Mouse (Mus musculus) CH12.LX (cell line): ENCODE results near the gene Pald1.

Experiments used
- CHD1 ChIP-seq: IDR thresholded peaks from 2 replicates; pipeline ENCODE4 v1.6.1; 2012; ENCODE audit warnings: low read depth, low read length, improper control_type of control experiment, inconsistent platforms
- CTCF ChIP-seq, 2 experiments: IDR thresholded peaks in 1 of 2; conservative IDR thresholded peaks in 1 of 2; 2 replicates each; pipeline ENCODE4 v1.5.1; 2011 to 2012; ENCODE audit warnings: low read depth in 2 of 2, low read length in 2 of 2, improper control_type of control experiment in 1 of 2, inconsistent platforms in 1 of 2, mild to moderate bottlenecking in 1 of 2, moderate library complexity in 1 of 2
- ELF1 ChIP-seq: IDR thresholded peaks from 2 replicates; pipeline ENCODE4 v1.6.1; 2014; ENCODE audit warnings: low read depth, mild to moderate bottlenecking, inconsistent platforms, low read length, improper control_type of control experiment
- EP300 ChIP-seq: IDR thresholded peaks from 2 replicates; pipeline ENCODE4 v1.6.1; 2011; ENCODE audit warnings: low read length, improper control_type of control experiment
- MAX ChIP-seq: IDR thresholded peaks from 2 replicates; pipeline ENCODE4 v1.6.1; 2011; ENCODE audit warnings: low read length, improper control_type of control experiment
- NRF1 ChIP-seq: IDR thresholded peaks from 2 replicates; pipeline ENCODE4 v1.6.1; 2014; ENCODE audit warnings: low read depth, mild to moderate bottlenecking, inconsistent platforms, low read length, improper control_type of control experiment, moderate library complexity
- RAD21 ChIP-seq: IDR thresholded peaks from 2 replicates; pipeline ENCODE4 v1.6.1; 2011; ENCODE audit warnings: low read depth, mild to moderate bottlenecking, low read length, improper control_type of control experiment, moderate library complexity
- RCOR1 ChIP-seq: conservative IDR thresholded peaks from 2 replicates; pipeline ENCODE4 v1.6.1; 2012; ENCODE audit warnings: low read depth, mild to moderate bottlenecking, inconsistent platforms, low read length, improper control_type of control experiment
- TCF12 ChIP-seq: IDR thresholded peaks from 2 replicates; pipeline ENCODE4 v1.6.1; 2014; ENCODE audit warnings: low read depth, mild to moderate bottlenecking, inconsistent platforms, low read length, improper control_type of control experiment
- ZKSCAN1 ChIP-seq: IDR thresholded peaks from 2 replicates; pipeline ENCODE4 v1.6.1; 2012; ENCODE audit warnings: low read depth, inconsistent platforms, low read length, improper control_type of control experiment, borderline replicate concordance
- ZNF384 ChIP-seq: IDR thresholded peaks from 2 replicates; pipeline ENCODE4 v1.6.1; 2012; ENCODE audit warnings: low read depth, low read length, improper control_type of control experiment, inconsistent platforms

DNA sequence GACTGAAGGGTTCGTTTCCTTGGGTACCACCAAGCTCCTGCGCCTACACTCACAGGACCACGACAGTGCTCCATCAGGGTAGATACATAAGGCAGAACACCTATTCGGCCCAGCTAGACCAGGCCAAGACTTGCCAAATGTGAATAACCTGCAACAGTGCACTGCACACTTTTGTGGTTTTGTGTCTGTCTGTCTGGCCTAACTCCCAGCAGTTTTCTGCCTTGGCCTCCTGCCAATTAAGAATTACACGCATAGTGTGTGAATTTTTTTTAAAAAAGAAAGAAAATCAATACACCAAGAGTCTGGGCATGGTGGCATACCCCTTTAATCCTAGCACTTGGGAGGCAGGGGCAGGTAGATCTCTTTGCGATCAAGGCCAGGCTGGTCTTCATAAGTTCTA lies 44.6 kb upstream of the Pald1 start:
- TF ChIP-seq MAX (no peak), CTCF (conservative IDR thresholded peaks at IDR 0.05 in 1 of 2, IDR thresholded peaks at IDR 0.05 in 1 of 2; ENCODE audit: low read depth in 2 of 2, low read length in 2 of 2) (no peak), ELF1 (no peak), TCF12 (no peak), ZNF384 (no peak), RAD21 (no peak), ZKSCAN1 (no peak), EP300 (no peak), RCOR1 (no peak), NRF1 (no peak), CHD1 (no peak)
